Mouse (Mus musculus): ENCODE data around the gene Gm36245. TPM values are rescaled to one million over a fixed set of nuclear protein-coding genes. Genes with fewer than 3 reads are reported as not detected.
"Not testable (repeated sequence)": the region's sequence is repeated elsewhere in the genome, so short reads cannot be mapped to it uniquely, and the experiment has no call there.

Gene Gm36245
- polyA plus RNA-seq, 1 experiment from 2014 or later, result not detected

GRCm38 (mm10) chr15:77651143-77651542, 52.1 kb downstream of the Gm36245 start:
- ATAC-seq (replicated peaks; ENCODE audit: insufficient number of reproducible peaks, low FRiP score, low TSS enrichment); H3K4me1 ChIP-seq (ENCODE audit: control insufficient read depth, insufficient read depth, low read length); H3K4me3 ChIP-seq (ENCODE audit: low read depth, low read length); H3K27me3 ChIP-seq (ENCODE audit: control insufficient read depth, insufficient read depth, low read length); H3K4me2 ChIP-seq; H3K9ac ChIP-seq (ENCODE audit: low read depth, low read length); H3K9me3 ChIP-seq (replicated peaks; ENCODE audit: control insufficient read depth, low read length); H3K27ac ChIP-seq (ENCODE audit: low read depth, low read length); H3K36me3 ChIP-seq (ENCODE audit: control insufficient read depth, insufficient read depth, low read length): not testable (repeated sequence)

Other genes with a start within 250 kb of the Gm36245 start
- gene Apol7a, start 200.1 kb upstream of the Gm36245 start, polyA plus RNA-seq (2014; fragmentation: Nextera tagmentation; extraction: Ambion mirVana), result 0.13 TPM in 1 of 2 replicates, not detected in the other
- 0.23 and 0.52 TPM in 2 replicates for gene Apol9a, start 188.1 kb upstream of the Gm36245 start, polyA plus RNA-seq (2014; fragmentation: Nextera tagmentation; extraction: Ambion mirVana)
- not detected in 2 replicates for gene Apol7b, start 151.8 kb upstream of the Gm36245 start, polyA plus RNA-seq (2014; fragmentation: Nextera tagmentation; extraction: Ambion mirVana)
- not detected in 2 replicates for gene Apol10a, start 122.2 kb upstream of the Gm36245 start, polyA plus RNA-seq (2014; fragmentation: Nextera tagmentation; extraction: Ambion mirVana)
- not detected in 2 replicates for gene Apol11a, start 91.0 kb upstream of the Gm36245 start, polyA plus RNA-seq (2014; fragmentation: Nextera tagmentation; extraction: Ambion mirVana)
- gene Apol7c, start 65.9 kb upstream of the Gm36245 start, polyA plus RNA-seq (2014; fragmentation: Nextera tagmentation; extraction: Ambion mirVana), result not detected in 2 replicates
- gene 1700025B11Rik, start 37.4 kb upstream of the Gm36245 start, polyA plus RNA-seq (2014; fragmentation: Nextera tagmentation; extraction: Ambion mirVana), result not detected in 2 replicates
- not detected in 2 replicates for gene Apol10b, start 3.1 kb upstream of the Gm36245 start, polyA plus RNA-seq (2014; fragmentation: Nextera tagmentation; extraction: Ambion mirVana)
- gene Apol11b, start 44.0 kb downstream of the Gm36245 start, polyA plus RNA-seq (2014; fragmentation: Nextera tagmentation; extraction: Ambion mirVana), result not detected in 2 replicates
- gene Apol7e, start 99.6 kb downstream of the Gm36245 start, polyA plus RNA-seq (2014; fragmentation: Nextera tagmentation; extraction: Ambion mirVana), result 0.13 TPM in 1 of 2 replicates, not detected in the other
- 0.11 and 0.52 TPM in 2 replicates for gene Apol9b, start 129.8 kb downstream of the Gm36245 start, polyA plus RNA-seq (2014; fragmentation: Nextera tagmentation; extraction: Ambion mirVana)
- gene Apol8, start 157.7 kb downstream of the Gm36245 start, polyA plus RNA-seq (2014; fragmentation: Nextera tagmentation; extraction: Ambion mirVana), result 0.67 and 0.89 TPM in 2 replicates
- gene Myh9, start 242.9 kb downstream of the Gm36245 start, polyA plus RNA-seq (2014; fragmentation: Nextera tagmentation; extraction: Ambion mirVana), result 30.4 and 31.8 TPM in 2 replicates